Mouse (Mus musculus) cerebral cortex, adult 2 months (tissue): ENCODE measurements around the gene Cnppd1.

Source experiments
- WGBS: fragments of 180-500 bp; shearing (Covaris S2); methylation state at CpG from one replicate; pipeline ENCODE4 v1.1.7; 2018; 5-methylcytosine and 5-hydroxymethylcytosine counted together

The Cnppd1 gene

GRCm38 (mm10) chr1:75145589-75145988 lies 3.1 kb upstream of the Cnppd1 start:
- WGBS: 100% methylated on average over 3 of the region's 3 CpGs

- WGBS: under 1% methylated on average over 53 of the region's 53 CpGs
Measured at GRCm38 (mm10) chr1:75141486-75142190, 873 bp downstream of the Cnppd1 start.

DNA sequence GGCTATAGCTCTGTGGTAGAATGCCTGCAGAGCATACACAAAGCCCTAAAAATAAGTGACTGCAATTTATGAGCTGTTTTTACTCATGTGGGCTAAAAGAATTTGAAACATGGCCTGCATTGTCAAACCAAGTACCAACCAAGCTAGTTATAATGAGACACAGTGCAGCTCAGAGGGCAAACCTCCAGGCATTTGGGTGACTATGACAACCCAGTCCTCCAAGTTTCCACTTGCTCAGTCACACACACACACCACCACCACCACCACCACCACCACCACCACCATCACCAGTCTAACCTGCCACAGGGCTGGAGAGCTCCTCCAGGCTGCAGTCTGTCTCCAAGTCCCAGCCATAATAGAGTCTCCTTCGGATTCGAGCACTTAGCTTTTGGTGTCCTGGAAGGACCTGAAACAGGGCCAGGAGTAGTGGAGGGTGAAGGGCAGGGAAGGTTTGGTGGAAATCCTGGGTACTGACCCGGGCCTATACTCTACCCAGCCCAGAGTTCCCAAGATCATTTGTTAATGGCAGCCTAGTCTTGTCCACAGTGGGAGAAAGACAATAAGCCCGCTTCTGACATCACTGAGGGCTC lies 1.8 kb downstream of the Cnppd1 start:
- 40% methylated on average over 4 of the region's 4 CpGs for WGBS

DNA sequence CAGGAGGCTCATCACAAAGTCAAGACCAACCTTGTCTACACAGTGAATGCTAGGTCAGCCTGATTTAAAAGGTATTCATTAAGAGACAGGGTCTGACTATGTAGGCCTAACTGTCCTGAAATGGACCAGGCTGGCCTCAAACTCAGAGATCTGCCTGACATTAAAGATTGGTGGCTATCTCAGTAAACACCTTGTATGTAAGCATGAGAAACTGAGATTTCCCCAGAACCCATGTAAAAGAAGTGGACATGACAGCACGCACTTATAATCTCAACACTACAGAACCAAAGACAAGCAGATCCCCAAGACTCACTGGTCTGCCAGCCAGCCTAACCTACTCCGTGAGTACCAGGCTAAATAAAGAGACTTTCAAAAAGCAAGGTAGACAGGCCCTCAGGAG lies 4.1 kb downstream of the Cnppd1 start:
- 88% methylated on average over 2 of the region's 2 CpGs for WGBS

GRCm38 (mm10) chr1:75136730-75137129 lies 5.8 kb downstream of the Cnppd1 start:
- WGBS: 85% methylated on average over 3 of the region's 3 CpGs

GRCm38 (mm10) chr1:75136293-75136692 lies 6.2 kb downstream of the Cnppd1 start:
- 89% methylated on average over 6 of the region's 6 CpGs for WGBS

DNA sequence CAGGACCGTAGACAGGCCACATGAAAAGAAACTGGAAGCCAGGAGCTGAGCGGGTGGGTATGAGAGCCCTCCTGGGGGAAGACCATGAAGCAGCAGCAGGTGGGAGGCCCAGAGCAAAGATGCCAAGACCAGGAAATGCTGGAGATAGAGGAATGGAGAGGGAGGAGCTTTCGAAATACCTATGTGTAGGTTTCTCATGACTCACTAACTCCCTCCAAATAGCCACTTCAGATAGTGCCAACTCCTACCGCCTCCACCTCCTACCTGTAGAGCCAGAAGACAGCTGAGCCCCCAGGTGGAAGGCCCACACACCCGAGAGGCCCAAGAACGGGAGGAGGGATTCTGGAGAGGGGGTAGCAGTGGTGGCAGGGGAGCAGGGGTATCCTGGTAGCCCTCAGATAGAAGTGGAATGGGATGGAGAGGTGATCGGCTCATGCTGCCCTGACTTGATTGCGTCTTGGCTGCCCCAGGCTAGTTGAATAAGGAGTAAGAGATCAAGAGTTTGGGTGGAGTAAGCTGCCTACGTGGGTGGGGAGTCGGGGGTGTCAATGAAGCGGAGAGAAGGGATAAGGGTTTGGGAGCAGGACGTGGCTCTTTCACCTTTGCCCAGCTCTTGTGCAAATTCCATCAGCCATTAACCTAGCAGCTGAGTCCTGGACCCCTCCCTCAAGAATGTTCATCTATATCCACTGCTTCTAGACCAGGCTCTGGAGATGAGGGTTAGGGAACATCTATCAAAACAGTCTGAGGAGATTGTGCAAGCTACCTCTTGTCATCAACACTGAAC lies 8.9 kb downstream of the Cnppd1 start, which contains the start of gene Slc23a3:
TSS of gene Slc23a3 (minus strand) at position 470 of the 787 bp plus-strand sequence.
- 58% methylated on average over 12 of the region's 12 CpGs for WGBS

DNA sequence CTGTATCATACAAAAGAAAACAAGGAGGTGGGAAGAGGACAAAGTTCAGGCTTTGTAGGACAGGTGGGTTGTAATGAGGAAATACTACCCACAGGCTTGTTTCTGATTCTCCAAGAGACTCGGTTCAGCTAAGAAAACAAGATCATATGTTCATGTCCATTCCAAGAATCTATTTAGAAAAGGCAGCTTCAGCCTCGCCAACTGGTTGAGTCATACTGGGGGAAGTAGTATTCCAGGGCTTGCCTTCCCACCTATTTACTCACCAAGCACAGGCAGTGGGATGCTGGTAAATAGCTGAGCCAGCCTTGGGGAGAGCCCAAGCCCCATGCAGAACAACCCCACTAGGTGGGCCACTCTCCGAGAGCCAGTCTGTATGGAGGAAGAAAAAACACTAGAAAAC lies 13.9 kb downstream of the Cnppd1 start:
- 40% methylated on average over 3 of the region's 3 CpGs for WGBS

DNA sequence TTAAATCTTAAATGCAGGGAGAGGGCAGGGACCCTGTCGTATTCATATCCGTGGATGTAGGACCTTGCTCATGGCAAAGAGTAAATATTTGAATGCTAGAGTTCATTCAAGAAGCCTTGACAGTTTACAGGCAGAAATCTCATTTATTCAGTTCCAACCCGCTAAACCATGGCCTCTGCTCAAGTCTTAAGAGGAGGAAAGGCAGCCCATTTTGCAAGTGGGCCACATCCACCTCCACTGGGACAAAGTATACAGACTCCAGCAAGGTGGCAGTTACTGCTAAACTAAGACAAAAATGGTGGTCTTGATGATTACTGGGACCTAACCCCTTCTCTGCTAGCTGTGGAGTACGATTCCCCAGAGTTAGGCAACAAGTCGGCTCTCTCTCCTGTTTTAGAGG lies 17.1 kb downstream of the Cnppd1 start:
- 40% methylated on average over 5 of the region's 5 CpGs for WGBS

GRCm38 (mm10) chr1:75124346-75125321 lies 17.9 kb downstream of the Cnppd1 start, which contains the start of gene Nhej1:
Gene Nhej1 (minus strand): TSS chr1:75125200.
- 1% methylated on average over 56 of the region's 56 CpGs for WGBS

GRCm38 (mm10) chr1:75122211-75122610 lies 20.3 kb downstream of the Cnppd1 start:
- WGBS: 83% methylated on average over 3 of the region's 3 CpGs
